Mouse (Mus musculus): ENCODE data around the gene Bnipl. TPM values are rescaled to one million over a fixed set of nuclear protein-coding genes. Genes with fewer than 3 reads are reported as not detected.

Bnipl gene
- polyA plus RNA-seq, 1 experiment from 2014 or later, result 0.17 TPM

GRCm38 (mm10) chr3:95276428-95276934 lies 25.5 kb upstream of the Bnipl start:
- Histone ChIP-seq H3K9me3 (no peaks in the 10 kb centered on the region), H3K4me1 (replicated peaks) (peaks cover 14% of the 10 kb centered on the region), H3K9ac (replicated peaks) (no peak overlapping the region), H3K36me3 (peaks cover 10% of the 10 kb centered on the region; the same call in 1 of the 2 replicates), H3K27me3 (no peaks in the 10 kb centered on the region), H3K4me2 (replicated peaks) (no peak overlapping the region), H3K4me3 (replicated peaks) (no peak overlapping the region), H3K27ac (no peak overlapping the region)
- ATAC-seq, result no peak
- WGBS, result 87% methylated on average over 5 of the region's 5 CpGs

- no peaks in the 10 kb centered on the region for H3K27me3 ChIP-seq
- H3K4me3 ChIP-seq (replicated peaks), result no peak overlapping the region
- H3K27ac ChIP-seq, result no peak overlapping the region
- no peak for ATAC-seq
- no peak overlapping the region for H3K4me2 ChIP-seq (replicated peaks)
- H3K36me3 ChIP-seq, result peaks cover 10% of the 10 kb centered on the region; the same call in 1 of the 2 replicates
- no peak overlapping the region for H3K9ac ChIP-seq (replicated peaks)
- WGBS, result 89% methylated on average over 6 of the region's 6 CpGs
- H3K9me3 ChIP-seq, result no peaks in the 10 kb centered on the region
- H3K4me1 ChIP-seq (replicated peaks), result peaks cover 5% of the 10 kb centered on the region; the same call in 1 of the 2 replicates
Observed at GRCm38 (mm10) chr3:95275161-95275560, 24.2 kb upstream of the Bnipl start.

- 94% methylated on average over 4 of the region's 4 CpGs for WGBS
- Histone ChIP-seq H3K27ac (no peak overlapping the region), H3K9ac (replicated peaks) (no peak overlapping the region), H3K27me3 (no peaks in the 10 kb centered on the region), H3K4me1 (replicated peaks) (no peaks in the 10 kb centered on the region), H3K9me3 (no peaks in the 10 kb centered on the region), H3K4me3 (replicated peaks) (no peak overlapping the region), H3K4me2 (replicated peaks) (no peak overlapping the region), H3K36me3 (peaks cover 15% of the 10 kb centered on the region; the same call in 1 of the 2 replicates)
- no peak for ATAC-seq
Observed at GRCm38 (mm10) chr3:95274453-95274852, 23.5 kb upstream of the Bnipl start.

GRCm38 (mm10) chr3:95273471-95273870 lies 22.5 kb upstream of the Bnipl start:
- Histone ChIP-seq H3K27me3 (no peaks in the 10 kb centered on the region), H3K27ac (no peak overlapping the region), H3K4me2 (replicated peaks) (no peak overlapping the region), H3K4me3 (replicated peaks) (no peak overlapping the region), H3K36me3 (peaks cover 20% of the 10 kb centered on the region; the same call in 1 of the 2 replicates), H3K9me3 (no peaks in the 10 kb centered on the region), H3K9ac (replicated peaks) (no peak overlapping the region), H3K4me1 (replicated peaks) (no peaks in the 10 kb centered on the region)
- ATAC-seq, result no peak
- 92% methylated on average over 5 of the region's 5 CpGs for WGBS

GRCm38 (mm10) chr3:95270766-95271364 lies 19.9 kb upstream of the Bnipl start:
- no peaks in the 10 kb centered on the region for H3K27me3 ChIP-seq
- no peak overlapping the region for H3K4me2 ChIP-seq (replicated peaks)
- H3K36me3 ChIP-seq, result peaks cover 42% of the 10 kb centered on the region
- no peak overlapping the region for H3K27ac ChIP-seq
- no peak overlapping the region for H3K4me3 ChIP-seq (replicated peaks)
- no peaks in the 10 kb centered on the region for H3K4me1 ChIP-seq (replicated peaks)
- no peak for ATAC-seq
- no peaks in the 10 kb centered on the region for H3K9me3 ChIP-seq
- 85% methylated on average over 12 of the region's 12 CpGs for WGBS
- H3K9ac ChIP-seq (replicated peaks), result no peak overlapping the region

- WGBS, result 89% methylated on average over 5 of the region's 5 CpGs
- ATAC-seq, result no peak
Observed at GRCm38 (mm10) chr3:95269789-95270188, 18.8 kb upstream of the Bnipl start.

GRCm38 (mm10) chr3:95267855-95268254 lies 16.9 kb upstream of the Bnipl start:
- peaks cover 60% of the 10 kb centered on the region for H3K36me3 ChIP-seq
- H3K27me3 ChIP-seq, result no peaks in the 10 kb centered on the region
- H3K4me2 ChIP-seq (replicated peaks), result no peak overlapping the region
- no peak overlapping the region for H3K9ac ChIP-seq (replicated peaks)
- no peak overlapping the region for H3K4me3 ChIP-seq (replicated peaks)
- ATAC-seq, result no peak
- no peak overlapping the region for H3K27ac ChIP-seq
- H3K9me3 ChIP-seq, result no peaks in the 10 kb centered on the region
- no peaks in the 10 kb centered on the region for H3K4me1 ChIP-seq (replicated peaks)

More at GRCm38 (mm10) chr3:95269789-95270188, 18.8 kb upstream of the Bnipl start:
- H3K36me3 ChIP-seq, result peaks cover 47% of the 10 kb centered on the region
- no peaks in the 10 kb centered on the region for H3K9me3 ChIP-seq
- no peak overlapping the region for H3K4me2 ChIP-seq (replicated peaks)
- H3K4me3 ChIP-seq (replicated peaks), result no peak overlapping the region
- no peaks in the 10 kb centered on the region for H3K4me1 ChIP-seq (replicated peaks)
- H3K9ac ChIP-seq (replicated peaks), result no peak overlapping the region
- no peak overlapping the region for H3K27ac ChIP-seq
- H3K27me3 ChIP-seq, result no peaks in the 10 kb centered on the region

GRCm38 (mm10) chr3:95266052-95266451 lies 15.1 kb upstream of the Bnipl start:
- Histone ChIP-seq H3K27ac (no peak overlapping the region), H3K36me3 (peaks cover 71% of the 10 kb centered on the region), H3K4me2 (replicated peaks) (no peak overlapping the region), H3K27me3 (no peaks in the 10 kb centered on the region), H3K4me3 (replicated peaks) (no peak overlapping the region), H3K9me3 (no peaks in the 10 kb centered on the region), H3K9ac (replicated peaks) (no peak overlapping the region), H3K4me1 (replicated peaks) (no peaks in the 10 kb centered on the region)
- ATAC-seq, result no peak
- WGBS, result 98% methylated on average over 3 of the region's 3 CpGs

GRCm38 (mm10) chr3:95264724-95265123 lies 13.7 kb upstream of the Bnipl start:
- Histone ChIP-seq H3K9me3 (no peaks in the 10 kb centered on the region), H3K36me3 (peaks cover 81% of the 10 kb centered on the region), H3K27ac (no peak overlapping the region), H3K4me2 (replicated peaks) (no peak overlapping the region), H3K4me1 (replicated peaks) (no peaks in the 10 kb centered on the region), H3K27me3 (no peaks in the 10 kb centered on the region), H3K4me3 (replicated peaks) (no peak overlapping the region), H3K9ac (replicated peaks) (no peak overlapping the region)
- WGBS, result 78% methylated on average over 1 of the region's 1 CpGs
- no peak for ATAC-seq

- H3K4me2 ChIP-seq (replicated peaks), result no peak overlapping the region
- H3K27ac ChIP-seq, result no peak overlapping the region
- WGBS, result 54% methylated on average over 11 of the region's 11 CpGs
- no peak overlapping the region for H3K4me3 ChIP-seq (replicated peaks)
- no peak for ATAC-seq
- H3K27me3 ChIP-seq, result no peaks in the 10 kb centered on the region
- no peak overlapping the region for H3K9ac ChIP-seq (replicated peaks)
- H3K36me3 ChIP-seq, result peaks cover 86% of the 10 kb centered on the region
- no peaks in the 10 kb centered on the region for H3K9me3 ChIP-seq
- no peaks in the 10 kb centered on the region for H3K4me1 ChIP-seq (replicated peaks)
Observed at GRCm38 (mm10) chr3:95263089-95263739, 12.2 kb upstream of the Bnipl start.

- 93% methylated on average over 4 of the region's 4 CpGs for WGBS
- H3K36me3 ChIP-seq, result peaks cover 84% of the 10 kb centered on the region
- no peak for ATAC-seq
Observed at GRCm38 (mm10) chr3:95261975-95262374, 11.0 kb upstream of the Bnipl start.

GRCm38 (mm10) chr3:95256931-95257330 lies 5.9 kb upstream of the Bnipl start:
- Histone ChIP-seq H3K27ac (no peak overlapping the region), H3K4me2 (replicated peaks) (no peak overlapping the region), H3K9ac (replicated peaks) (no peak overlapping the region), H3K27me3 (no peaks in the 10 kb centered on the region), H3K9me3 (no peaks in the 10 kb centered on the region), H3K4me1 (replicated peaks) (no peaks in the 10 kb centered on the region), H3K36me3 (peaks cover 92% of the 10 kb centered on the region), H3K4me3 (replicated peaks) (no peak overlapping the region)
- 90% methylated on average over 5 of the region's 5 CpGs for WGBS
- ATAC-seq, result no peak

More at GRCm38 (mm10) chr3:95261975-95262374, 11.0 kb upstream of the Bnipl start:
- no peaks in the 10 kb centered on the region for H3K27me3 ChIP-seq
- H3K4me1 ChIP-seq (replicated peaks), result no peaks in the 10 kb centered on the region
- no peak overlapping the region for H3K27ac ChIP-seq
- no peak overlapping the region for H3K9ac ChIP-seq (replicated peaks)
- no peak overlapping the region for H3K4me2 ChIP-seq (replicated peaks)
- no peaks in the 10 kb centered on the region for H3K9me3 ChIP-seq
- no peak overlapping the region for H3K4me3 ChIP-seq (replicated peaks)

All from midbrain, embryonic 13.5 days (tissue).